8 mouse cellular contexts compared by ENCODE assay signal in the genomic region with DNA sequence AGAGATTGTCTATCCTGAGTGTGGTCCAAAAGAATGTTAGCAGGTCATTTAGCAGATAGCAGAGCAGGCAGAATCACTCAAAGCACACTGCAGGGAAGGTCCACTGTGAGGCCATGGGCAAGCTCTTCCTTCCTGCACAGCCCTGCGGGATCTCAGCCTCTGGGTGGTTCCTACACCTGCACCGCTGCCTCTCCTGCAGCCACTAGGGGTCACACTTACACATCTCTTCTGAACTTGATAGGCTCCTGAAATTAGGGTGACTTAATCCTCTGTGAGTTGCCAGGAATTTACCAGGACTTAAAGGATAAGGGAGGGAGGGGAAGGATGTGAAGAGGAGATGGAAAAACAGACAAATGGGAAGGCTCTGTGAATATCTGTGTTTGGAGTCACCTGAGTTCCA.
DNase-seq lines count a peak whose midpoint lies in the region; ATAC-seq and TF ChIP-seq lines count a peak whose summit lies in the region.

No protein-coding gene starts in this region.

- peaks cover 30% of the 10 kb centered on the region for H3K4me1 ChIP-seq in E14TG2a.4 (replicated peaks; ENCODE audit: low read depth, low read length)
- H3K4me1 ChIP-seq in embryonic facial prominence, embryonic 11.5 days (ENCODE audit: control insufficient read depth, insufficient read depth, low read length): no peaks in the 10 kb centered on the region
- H3K4me1 ChIP-seq in hindbrain, embryonic 11.5 days (replicated peaks; ENCODE audit: control insufficient read depth, insufficient read depth, low read length): no peaks in the 10 kb centered on the region
- H3K4me1 ChIP-seq in lung, embryonic 16.5 days (replicated peaks; ENCODE audit: control insufficient read depth, insufficient read depth, low read length): peaks cover 4% of the 10 kb centered on the region; the same call in 1 of the 2 replicates

- H3K4me2 ChIP-seq in embryonic facial prominence, embryonic 11.5 days (ENCODE audit: low read depth, low read length): no peak overlapping the region
- no peak overlapping the region for H3K4me2 ChIP-seq in hindbrain, embryonic 11.5 days (replicated peaks; ENCODE audit: low read depth, low read length)
- H3K4me2 ChIP-seq in lung, embryonic 16.5 days (ENCODE audit: low read depth, low read length): no peak overlapping the region

- no peak overlapping the region for H3K9ac ChIP-seq in embryonic facial prominence, embryonic 11.5 days (replicated peaks; ENCODE audit: low read length)
- H3K9ac ChIP-seq in hindbrain, embryonic 11.5 days (ENCODE audit: low read depth, low read length): no peak overlapping the region
- H3K9ac ChIP-seq in lung, embryonic 16.5 days (ENCODE audit: low read length): no peak overlapping the region

- 9% methylated on average over 2 of the region's 2 CpGs for WGBS in embryonic facial prominence, embryonic 11.5 days
- WGBS in hindbrain, embryonic 11.5 days: 0% methylated on average over 2 of the region's 2 CpGs
- WGBS in lung, embryonic 16.5 days: 8% methylated on average over 2 of the region's 2 CpGs

- peaks cover 4% of the 10 kb centered on the region for H3K9me3 ChIP-seq in E14TG2a.4 (ENCODE audit: low read length)
- H3K9me3 ChIP-seq in embryonic facial prominence, embryonic 11.5 days (replicated peaks; ENCODE audit: control insufficient read depth, low read length): no peaks in the 10 kb centered on the region
- H3K9me3 ChIP-seq in hindbrain, embryonic 11.5 days (ENCODE audit: control insufficient read depth, low read length): no peaks in the 10 kb centered on the region
- H3K9me3 ChIP-seq in lung, embryonic 16.5 days (ENCODE audit: control insufficient read depth, low read length): no peaks in the 10 kb centered on the region

- no peak overlapping the region for H3K27ac ChIP-seq in embryonic facial prominence, embryonic 11.5 days (replicated peaks; ENCODE audit: low read depth, low read length)
- no peak overlapping the region for H3K27ac ChIP-seq in hindbrain, embryonic 11.5 days (ENCODE audit: low read depth, low read length)
- H3K27ac ChIP-seq in layer of hippocampus, adult 2 months: no peak overlapping the region
- H3K27ac ChIP-seq in lung, embryonic 16.5 days (ENCODE audit: low read length): no peak overlapping the region

- TF ChIP-seq CTCF in E14TG2a.4 (conservative IDR thresholded peaks at IDR 0.05; ENCODE audit: low read length): peak; percentile 81
- TF ChIP-seq CTCF in layer of hippocampus, adult 2 months (conservative IDR thresholded peaks at IDR 0.05): peak; percentile 94

- no peaks in the 10 kb centered on the region for H3K27me3 ChIP-seq in E14TG2a.4 (ENCODE audit: insufficient read depth, low read length)
- H3K27me3 ChIP-seq in embryonic facial prominence, embryonic 11.5 days (ENCODE audit: control insufficient read depth, insufficient read depth, low read length): no peaks in the 10 kb centered on the region
- H3K27me3 ChIP-seq in hindbrain, embryonic 11.5 days (ENCODE audit: control insufficient read depth, insufficient read depth, low read length): no peaks in the 10 kb centered on the region
- H3K27me3 ChIP-seq in lung, embryonic 16.5 days (ENCODE audit: control insufficient read depth, insufficient read depth, low read depth, low read length): no peaks in the 10 kb centered on the region

- peaks cover 2% of the 10 kb centered on the region; the same call in 1 of the 2 replicates for H3K36me3 ChIP-seq in E14TG2a.4 (ENCODE audit: insufficient read depth, low read length)
- no peaks in the 10 kb centered on the region for H3K36me3 ChIP-seq in embryonic facial prominence, embryonic 11.5 days (replicated peaks; ENCODE audit: control insufficient read depth, insufficient read depth, low read depth, low read length)
- H3K36me3 ChIP-seq in hindbrain, embryonic 11.5 days (ENCODE audit: control insufficient read depth, insufficient read depth, low read length): no peaks in the 10 kb centered on the region
- no peaks in the 10 kb centered on the region for H3K36me3 ChIP-seq in lung, embryonic 16.5 days (ENCODE audit: control insufficient read depth, insufficient read depth, low read length)

- ATAC-seq in embryonic facial prominence, embryonic 11.5 days (replicated peaks; ENCODE audit: insufficient number of reproducible peaks, low FRiP score, low TSS enrichment, low read depth): peak; percentile 51; the same call in 1 of the 2 replicates
- ATAC-seq in hindbrain, embryonic 11.5 days (ENCODE audit: low FRiP score): peak; percentile 47
- peak; percentile 75 for ATAC-seq in lung, embryonic 16.5 days (ENCODE audit: low read depth)

- no peak overlapping the region for H3K4me3 ChIP-seq in E14TG2a.4 (replicated peaks; ENCODE audit: low read length)
- no peak overlapping the region for H3K4me3 ChIP-seq in embryonic facial prominence, embryonic 11.5 days (ENCODE audit: low read depth, low read length)
- no peak overlapping the region for H3K4me3 ChIP-seq in hindbrain, embryonic 11.5 days (ENCODE audit: low read depth, low read length)
- H3K4me3 ChIP-seq in layer of hippocampus, adult 2 months: no peak overlapping the region
- no peak overlapping the region for H3K4me3 ChIP-seq in lung, embryonic 16.5 days (ENCODE audit: low read length)

- DNase-seq in adrenal gland, postnatal 10 days: peak; percentile 75
- peak; percentile 81 for DNase-seq in embryonic facial prominence, embryonic 11.5 days (ENCODE audit: low spot score)
- DNase-seq in hindbrain, embryonic 11.5 days (ENCODE audit: low spot score): peak; percentile 75
- peak; percentile 62 to 77 for DNase-seq in layer of hippocampus, adult 2 months (ENCODE audit: low spot score in 2 of 2)
- DNase-seq in ovary, postnatal 10 days (ENCODE audit: low spot score): peak; percentile 7
- peak; percentile 21 to 46 for DNase-seq in urinary bladder, postnatal 36 days (ENCODE audit: low spot score in 2 of 2)

Comparison
In these comparisons a context has a peak if more than half of its experiments do, and no peak if none do; other contexts are left out.
1. DNase-seq: peak in every context shown above with its lines; median percentile 81 in embryonic facial prominence, embryonic 11.5 days; 75 in adrenal gland, postnatal 10 days; 75 in hindbrain, embryonic 11.5 days; 70 in layer of hippocampus, adult 2 months; 34 in urinary bladder, postnatal 36 days; 7 in ovary, postnatal 10 days.